Mouse (Mus musculus) retina, embryonic 14.5 days (tissue): ENCODE results near the gene Ntng1.
A peak's percentile ranks its signal among the peaks of the same experiment; 100 is the strongest.

ENCODE experiments used
- DNase-seq: peaks from one replicate; pipeline ENCODE4 v3.0.0-alpha.2; 2015; ENCODE audit warnings: low spot score

Gene Ntng1

GRCm38 (mm10) chr3:110143206-110144061 is at the start of gene Ntng1:
Gene Ntng1 (minus strand): TSS chr3:110144011.
- DNase-seq: peak; percentile 71

- DNase-seq: no peak
Measured at GRCm38 (mm10) chr3:110187401-110187948, 43.7 kb upstream of the Ntng1 start.

- DNase-seq: no peak
Measured at GRCm38 (mm10) chr3:110149089-110149488, 5.3 kb upstream of the Ntng1 start.

- peak; percentile 53 for DNase-seq
Measured at GRCm38 (mm10) chr3:110144301-110145055, 667 bp upstream of the Ntng1 start.

GRCm38 (mm10) chr3:110142314-110143205 is 1.3 kb downstream of the Ntng1 start:
- peak; percentile 48 for DNase-seq

GRCm38 (mm10) chr3:110141351-110142302 is 2.2 kb downstream of the Ntng1 start:
- DNase-seq: peak; percentile 94

GRCm38 (mm10) chr3:110136115-110136514 is 7.7 kb downstream of the Ntng1 start:
- DNase-seq: no peak

- no peak for DNase-seq
Measured at GRCm38 (mm10) chr3:110133150-110133549, 10.7 kb downstream of the Ntng1 start.

- peak; percentile 16 for DNase-seq
Measured at GRCm38 (mm10) chr3:110132289-110132688, 11.5 kb downstream of the Ntng1 start.

- DNase-seq: no peak
Measured at GRCm38 (mm10) chr3:110131043-110131891, 12.5 kb downstream of the Ntng1 start.

- no peak for DNase-seq
Measured at GRCm38 (mm10) chr3:110129607-110130006, 14.2 kb downstream of the Ntng1 start.

- DNase-seq: no peak
Measured at GRCm38 (mm10) chr3:110105982-110106381, 37.8 kb downstream of the Ntng1 start.

- no peak for DNase-seq
Measured at GRCm38 (mm10) chr3:110094407-110094806, 49.4 kb downstream of the Ntng1 start.

GRCm38 (mm10) chr3:110094003-110094402 is 49.8 kb downstream of the Ntng1 start:
- DNase-seq: no peak

- DNase-seq: no peak
Measured at GRCm38 (mm10) chr3:110092521-110092920, 51.3 kb downstream of the Ntng1 start.

- DNase-seq: no peak
Measured at GRCm38 (mm10) chr3:110087189-110087588, 56.6 kb downstream of the Ntng1 start.

GRCm38 (mm10) chr3:110085336-110085735 is 58.5 kb downstream of the Ntng1 start:
- DNase-seq: no peak

GRCm38 (mm10) chr3:110064709-110065256 is 79.0 kb downstream of the Ntng1 start:
- no peak for DNase-seq

- DNase-seq: no peak
Measured at GRCm38 (mm10) chr3:110055915-110056314, 87.9 kb downstream of the Ntng1 start.
